Mouse (Mus musculus): ENCODE measurements around the gene B230118H07Rik. TPM values are rescaled to one million over a fixed set of nuclear protein-coding genes. Genes with fewer than 3 reads are reported as not detected.
"Not testable (repeated sequence)": the region's sequence is repeated elsewhere in the genome, so short reads cannot be mapped to it uniquely, and the experiment has no call there.

The B230118H07Rik gene
- polyA plus RNA-seq, 1 experiment from 2014 or later = 50.7 TPM

DNA sequence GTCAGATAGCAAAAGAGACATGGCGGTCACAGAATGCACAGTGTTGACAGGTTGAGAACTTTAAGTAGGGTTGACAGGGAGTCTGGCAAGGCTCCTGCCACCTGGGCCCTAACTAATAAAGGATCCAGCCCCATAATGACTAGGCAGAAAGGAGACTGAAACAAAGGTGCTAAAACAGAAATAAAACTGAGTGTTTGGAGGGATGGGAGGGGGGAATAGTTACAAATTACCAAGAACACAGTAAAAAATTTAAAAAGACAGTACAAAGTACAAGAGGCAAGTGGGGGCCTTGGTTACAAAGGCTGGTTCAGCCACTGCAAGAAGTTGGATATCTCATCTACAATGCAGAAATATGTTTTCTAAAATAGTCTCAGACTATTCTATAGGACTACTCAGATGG is 93.4 kb downstream of the B230118H07Rik start:
- 91% methylated on average over 1 of the region's 1 CpGs for WGBS
- Histone ChIP-seq H3K36me3 (ENCODE audit: control insufficient read depth, insufficient read depth, low read length) (no peaks in the 10 kb centered on the region), H3K4me2 (ENCODE audit: low read length) (no peak overlapping the region), H3K9ac (ENCODE audit: low read depth, low read length) (no peak overlapping the region), H3K27ac (ENCODE audit: low read length) (no peak overlapping the region), H3K4me3 (ENCODE audit: low read depth, low read length) (no peak overlapping the region), H3K9me3 (replicated peaks; ENCODE audit: control insufficient read depth, low read length, poor library complexity, severe bottlenecking) (0 out of 2 replicates have a peak, but pooled peaks cover 3% of the 10 kb centered on the region), H3K4me1 (ENCODE audit: control insufficient read depth, insufficient read depth, low read length) (0 out of 2 replicates have a peak, but pooled peaks cover 2% of the 10 kb centered on the region), H3K27me3 (ENCODE audit: control insufficient read depth, insufficient read depth, low read depth, low read length) (no peaks in the 10 kb centered on the region)
- no peak for ATAC-seq

GRCm38 (mm10) chr2:101553851-101554250 is 95.5 kb downstream of the B230118H07Rik start:
- ATAC-seq = no peak
- Histone ChIP-seq H3K9ac (ENCODE audit: low read depth, low read length) (no peak overlapping the region), H3K4me3 (ENCODE audit: low read depth, low read length) (no peak overlapping the region), H3K27me3 (ENCODE audit: control insufficient read depth, insufficient read depth, low read depth, low read length) (no peaks in the 10 kb centered on the region), H3K27ac (ENCODE audit: low read length) (no peak overlapping the region), H3K9me3 (replicated peaks; ENCODE audit: control insufficient read depth, low read length, poor library complexity, severe bottlenecking) (0 out of 2 replicates have a peak, but pooled peaks cover 3% of the 10 kb centered on the region), H3K36me3 (ENCODE audit: control insufficient read depth, insufficient read depth, low read length) (no peaks in the 10 kb centered on the region), H3K4me2 (ENCODE audit: low read length) (no peak overlapping the region), H3K4me1 (ENCODE audit: control insufficient read depth, insufficient read depth, low read length) (0 out of 2 replicates have a peak, but pooled peaks cover 2% of the 10 kb centered on the region)
- WGBS = 57% methylated on average over 5 of the region's 5 CpGs

GRCm38 (mm10) chr2:101552301-101552700 is 97.0 kb downstream of the B230118H07Rik start:
- no peak overlapping the region for H3K4me2 ChIP-seq (ENCODE audit: low read length)
- 93% methylated on average over 8 of the region's 8 CpGs for WGBS
- 0 out of 2 replicates have a peak, but pooled peaks cover 2% of the 10 kb centered on the region for H3K4me1 ChIP-seq (ENCODE audit: control insufficient read depth, insufficient read depth, low read length)
- H3K27me3 ChIP-seq (ENCODE audit: control insufficient read depth, insufficient read depth, low read depth, low read length) = no peaks in the 10 kb centered on the region
- H3K36me3 ChIP-seq (ENCODE audit: control insufficient read depth, insufficient read depth, low read length) = no peaks in the 10 kb centered on the region
- no peak overlapping the region for H3K4me3 ChIP-seq (ENCODE audit: low read depth, low read length)
- H3K9ac ChIP-seq (ENCODE audit: low read depth, low read length) = no peak overlapping the region
- no peaks in the 10 kb centered on the region for H3K9me3 ChIP-seq (replicated peaks; ENCODE audit: control insufficient read depth, low read length, poor library complexity, severe bottlenecking)
- no peak overlapping the region for H3K27ac ChIP-seq (ENCODE audit: low read length)
- no peak for ATAC-seq

DNA sequence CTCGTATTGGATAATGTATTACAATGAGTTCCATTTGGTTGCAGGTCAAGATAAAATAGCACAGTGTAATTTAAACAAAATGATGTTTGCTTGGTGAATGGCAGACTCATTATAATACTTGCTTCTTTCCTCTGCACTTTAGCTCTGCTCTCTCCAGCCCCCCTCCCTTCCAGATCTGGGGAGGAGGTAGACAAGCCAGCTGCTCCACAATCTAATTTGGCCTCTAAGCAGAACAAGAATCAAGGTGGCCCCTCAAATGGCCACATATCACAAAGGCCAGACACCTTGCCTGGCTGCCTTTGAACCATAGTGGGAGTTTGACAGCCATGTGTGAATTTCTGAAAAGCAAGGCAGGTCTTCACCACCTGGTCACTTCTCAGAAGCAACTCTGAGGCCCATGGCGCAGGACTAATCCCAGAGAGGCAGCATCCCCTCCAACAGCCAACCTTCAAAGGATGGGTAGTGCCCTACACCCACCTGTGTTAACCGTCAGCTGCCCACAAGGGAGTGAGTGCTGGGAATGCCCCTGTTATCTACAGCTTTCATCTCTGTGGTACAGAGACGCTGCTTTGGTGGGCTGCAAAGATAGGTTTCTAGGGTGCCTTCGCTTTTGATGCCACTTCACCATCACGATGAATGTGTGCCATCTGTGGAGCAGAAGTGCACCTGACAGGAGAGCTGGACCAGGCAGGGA is 98.2 kb downstream of the B230118H07Rik start:
- Histone ChIP-seq H3K27me3 (ENCODE audit: control insufficient read depth, insufficient read depth, low read depth, low read length) (no peaks in the 10 kb centered on the region), H3K36me3 (ENCODE audit: control insufficient read depth, insufficient read depth, low read length) (no peaks in the 10 kb centered on the region), H3K4me2 (ENCODE audit: low read length) (no peak overlapping the region), H3K4me3 (ENCODE audit: low read depth, low read length) (no peak overlapping the region), H3K9me3 (replicated peaks; ENCODE audit: control insufficient read depth, low read length, poor library complexity, severe bottlenecking) (no peaks in the 10 kb centered on the region), H3K9ac (ENCODE audit: low read depth, low read length) (no peak overlapping the region), H3K27ac (ENCODE audit: low read length) (no peak overlapping the region), H3K4me1 (ENCODE audit: control insufficient read depth, insufficient read depth, low read length) (0 out of 2 replicates have a peak, but pooled peaks cover 2% of the 10 kb centered on the region)
- no peak for ATAC-seq
- 86% methylated on average over 6 of the region's 6 CpGs for whole genome bisulfite sequencing

GRCm38 (mm10) chr2:101550176-101550575 is 99.2 kb downstream of the B230118H07Rik start:
- 88% methylated on average over 2 of the region's 2 CpGs for WGBS
- H3K4me1 ChIP-seq (ENCODE audit: control insufficient read depth, insufficient read depth, low read length) = 0 out of 2 replicates have a peak, but pooled peaks cover 2% of the 10 kb centered on the region
- H3K4me3 ChIP-seq (ENCODE audit: low read depth, low read length) = no peak overlapping the region
- H3K27me3 ChIP-seq (ENCODE audit: control insufficient read depth, insufficient read depth, low read depth, low read length) = no peaks in the 10 kb centered on the region
- no peak overlapping the region for H3K9ac ChIP-seq (ENCODE audit: low read depth, low read length)
- H3K27ac ChIP-seq (ENCODE audit: low read length) = no peak overlapping the region
- no peak for ATAC-seq
- H3K9me3 ChIP-seq (replicated peaks; ENCODE audit: control insufficient read depth, low read length, poor library complexity, severe bottlenecking) = no peaks in the 10 kb centered on the region
- no peaks in the 10 kb centered on the region for H3K36me3 ChIP-seq (ENCODE audit: control insufficient read depth, insufficient read depth, low read length)
- no peak overlapping the region for H3K4me2 ChIP-seq (ENCODE audit: low read length)

- no peak for ATAC-seq
- Histone ChIP-seq H3K27ac (ENCODE audit: low read length) (no peak overlapping the region), H3K4me2 (ENCODE audit: low read length) (no peak overlapping the region), H3K9me3 (replicated peaks; ENCODE audit: control insufficient read depth, low read length, poor library complexity, severe bottlenecking) (no peaks in the 10 kb centered on the region), H3K9ac (ENCODE audit: low read depth, low read length) (no peak overlapping the region), H3K4me1 (ENCODE audit: control insufficient read depth, insufficient read depth, low read length) (0 out of 2 replicates have a peak, but pooled peaks cover 2% of the 10 kb centered on the region), H3K4me3 (ENCODE audit: low read depth, low read length) (no peak overlapping the region), H3K36me3 (ENCODE audit: control insufficient read depth, insufficient read depth, low read length) (no peaks in the 10 kb centered on the region), H3K27me3 (ENCODE audit: control insufficient read depth, insufficient read depth, low read depth, low read length) (no peaks in the 10 kb centered on the region)
- 90% methylated on average over 6 of the region's 6 CpGs for WGBS
These were observed 100.5 kb downstream of the B230118H07Rik start for GRCm38 (mm10) chr2:101548866-101549265.

DNA sequence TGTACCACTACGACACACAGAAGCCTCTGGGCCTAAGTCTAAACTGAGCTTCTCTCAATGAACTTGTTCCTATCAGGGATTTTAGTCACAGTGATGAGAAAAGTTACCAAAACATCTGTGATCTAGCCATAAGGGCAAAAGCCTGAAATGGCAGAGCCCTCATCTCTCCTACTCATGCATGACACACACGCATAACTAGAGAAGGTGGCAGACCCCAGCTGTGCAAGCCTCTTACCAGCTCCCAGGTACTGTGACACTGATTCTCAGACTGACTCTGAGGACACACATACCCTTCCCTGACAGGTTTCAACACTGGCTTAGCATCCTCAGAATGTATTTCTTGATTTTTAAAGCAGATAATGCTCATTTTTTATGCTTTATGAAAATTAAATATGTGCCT is 103.7 kb downstream of the B230118H07Rik start:
- no peak for ATAC-seq
- WGBS = 83% methylated on average over 2 of the region's 2 CpGs

GRCm38 (mm10) chr2:101543704-101544417 is 105.5 kb downstream of the B230118H07Rik start:
- H3K4me3 ChIP-seq (ENCODE audit: low read depth, low read length) = no peak overlapping the region
- H3K4me2 ChIP-seq (ENCODE audit: low read length) = no peak overlapping the region
- H3K9ac ChIP-seq (ENCODE audit: low read depth, low read length) = no peak overlapping the region
- no peak overlapping the region for H3K27ac ChIP-seq (ENCODE audit: low read length)
- H3K4me1 ChIP-seq (ENCODE audit: control insufficient read depth, insufficient read depth, low read length) = no peaks in the 10 kb centered on the region
- WGBS = 81% methylated on average over 8 of the region's 8 CpGs
- no peak for ATAC-seq
- H3K9me3 ChIP-seq (replicated peaks; ENCODE audit: control insufficient read depth, low read length, poor library complexity, severe bottlenecking) = no peaks in the 10 kb centered on the region
- H3K27me3 ChIP-seq (ENCODE audit: control insufficient read depth, insufficient read depth, low read depth, low read length) = no peaks in the 10 kb centered on the region
- no peaks in the 10 kb centered on the region for H3K36me3 ChIP-seq (ENCODE audit: control insufficient read depth, insufficient read depth, low read length)

More for the DNA sequence above, 103.7 kb downstream of the B230118H07Rik start:
- Histone ChIP-seq H3K9ac (ENCODE audit: low read depth, low read length) (no peak overlapping the region), H3K36me3 (ENCODE audit: control insufficient read depth, insufficient read depth, low read length) (no peaks in the 10 kb centered on the region), H3K4me2 (ENCODE audit: low read length) (no peak overlapping the region), H3K9me3 (replicated peaks; ENCODE audit: control insufficient read depth, low read length, poor library complexity, severe bottlenecking) (no peaks in the 10 kb centered on the region), H3K4me3 (ENCODE audit: low read depth, low read length) (no peak overlapping the region), H3K27me3 (ENCODE audit: control insufficient read depth, insufficient read depth, low read depth, low read length) (no peaks in the 10 kb centered on the region), H3K27ac (ENCODE audit: low read length) (no peak overlapping the region), H3K4me1 (ENCODE audit: control insufficient read depth, insufficient read depth, low read length) (no peaks in the 10 kb centered on the region)

GRCm38 (mm10) chr2:101536887-101537286 is 112.4 kb downstream of the B230118H07Rik start:
- not testable (repeated sequence) for H3K4me2 ChIP-seq (ENCODE audit: low read length); H3K9me3 ChIP-seq (replicated peaks; ENCODE audit: control insufficient read depth, low read length, poor library complexity, severe bottlenecking); ATAC-seq; H3K27me3 ChIP-seq (ENCODE audit: control insufficient read depth, insufficient read depth, low read depth, low read length); H3K4me3 ChIP-seq (ENCODE audit: low read depth, low read length); H3K9ac ChIP-seq (ENCODE audit: low read depth, low read length); H3K36me3 ChIP-seq (ENCODE audit: control insufficient read depth, insufficient read depth, low read length); H3K27ac ChIP-seq (ENCODE audit: low read length); H3K4me1 ChIP-seq (ENCODE audit: control insufficient read depth, insufficient read depth, low read length)
- 85% methylated on average over 6 of the region's 6 CpGs for WGBS
